ENCODE assay signal across 10 mouse cellular contexts in genomic region chr6:136795110-136795509, GRCm38 (mm10).
"Had no signal": no experiment of that assay in that cellular context is flagged by ENCODE, and none has a peak within 500 bp of the region (broad histone marks: within the 10 kb centered on the region; RNA-seq: fewer than 3 reads in every experiment).

No protein-coding gene starts in this region.

- DNase-seq: kidney, adult 2 months; kidney, postnatal 14 days; left cerebral cortex, postnatal 4 days; lung, embryonic 14.5 days; lung, postnatal 10 days; lung, postnatal 4 days; thymus, adult 18-20 months; thymus, postnatal 14 days had no signal

- ATAC-seq: intestine, embryonic 15.5 days; midbrain, embryonic 16.5 days had no signal
